Mouse (Mus musculus): ENCODE data around the gene 0610030E20Rik. TPM values are rescaled to one million over a fixed set of nuclear protein-coding genes. Genes with fewer than 3 reads are reported as not detected.

Gene 0610030E20Rik
- polyA plus RNA-seq (2015; fragmentation: Nextera tagmentation; extraction: Ambion mirVana) = 27.2 and 28.2 TPM in 2 replicates

GRCm38 (mm10) chr6:72347166-72347941 lies at the start of gene 0610030E20Rik:
Gene 0610030E20Rik (plus strand): TSS chr6:72347317.
- Histone ChIP-seq H3K36me3 (ENCODE audit: poor library complexity, severe bottlenecking) (peaks cover 30% of the 10 kb centered on the region), H3K27ac (peak within 1 kb of the TSS; percentile 77), H3K9me3 (replicated peaks) (no peaks in the 10 kb centered on the region), H3K4me1 (peaks cover 55% of the 10 kb centered on the region), H3K4me2 (peak within 1 kb of the TSS; percentile 89), H3K27me3 (no peaks in the 10 kb centered on the region), H3K4me3 (peak within 1 kb of the TSS; percentile 87), H3K9ac (peak within 1 kb of the TSS; percentile 96)
- ATAC-seq = peak; percentile 72
- WGBS = under 1% methylated on average over 68 of the region's 72 CpGs

GRCm38 (mm10) chr6:72297825-72298224 lies 49.3 kb upstream of the 0610030E20Rik start:
- no peak overlapping the region for H3K27ac ChIP-seq
- no peak overlapping the region for H3K4me2 ChIP-seq
- no peaks in the 10 kb centered on the region for H3K36me3 ChIP-seq (ENCODE audit: poor library complexity, severe bottlenecking)
- no peak overlapping the region for H3K9ac ChIP-seq
- no peak overlapping the region for H3K4me3 ChIP-seq
- WGBS = 78% methylated on average over 3 of the region's 3 CpGs
- ATAC-seq = no peak
- no peaks in the 10 kb centered on the region for H3K4me1 ChIP-seq
- no peaks in the 10 kb centered on the region for H3K27me3 ChIP-seq
- H3K9me3 ChIP-seq (replicated peaks) = no peaks in the 10 kb centered on the region

- H3K9me3 ChIP-seq (replicated peaks) = no peaks in the 10 kb centered on the region
- 93% methylated on average over 11 of the region's 11 CpGs for WGBS
Observed at GRCm38 (mm10) chr6:72302349-72302925, 44.7 kb upstream of the 0610030E20Rik start.

GRCm38 (mm10) chr6:72303510-72303909 lies 43.6 kb upstream of the 0610030E20Rik start:
- H3K36me3 ChIP-seq (ENCODE audit: poor library complexity, severe bottlenecking) = no peaks in the 10 kb centered on the region
- no peak overlapping the region for H3K9ac ChIP-seq
- no peak for ATAC-seq
- 56% methylated on average over 9 of the region's 9 CpGs for WGBS
- H3K27ac ChIP-seq = no peak overlapping the region
- no peaks in the 10 kb centered on the region for H3K27me3 ChIP-seq
- no peaks in the 10 kb centered on the region for H3K4me1 ChIP-seq
- H3K4me3 ChIP-seq = no peak overlapping the region
- H3K4me2 ChIP-seq = no peak overlapping the region
- H3K9me3 ChIP-seq (replicated peaks) = no peaks in the 10 kb centered on the region

More at GRCm38 (mm10) chr6:72302349-72302925, 44.7 kb upstream of the 0610030E20Rik start:
- Histone ChIP-seq H3K9ac (no peak overlapping the region), H3K4me2 (no peak overlapping the region), H3K36me3 (ENCODE audit: poor library complexity, severe bottlenecking) (no peaks in the 10 kb centered on the region), H3K4me1 (no peaks in the 10 kb centered on the region), H3K27me3 (no peaks in the 10 kb centered on the region), H3K4me3 (no peak overlapping the region), H3K27ac (no peak overlapping the region)
- no peak for ATAC-seq

- Histone ChIP-seq H3K9ac (no peak overlapping the region), H3K9me3 (replicated peaks) (no peaks in the 10 kb centered on the region), H3K4me3 (no peak overlapping the region), H3K27me3 (no peaks in the 10 kb centered on the region), H3K4me1 (no peaks in the 10 kb centered on the region), H3K27ac (no peak overlapping the region), H3K4me2 (no peak overlapping the region), H3K36me3 (ENCODE audit: poor library complexity, severe bottlenecking) (peaks cover 43% of the 10 kb centered on the region)
- WGBS = 90% methylated on average over 3 of the region's 3 CpGs
- ATAC-seq = no peak
Observed at GRCm38 (mm10) chr6:72312198-72312597, 34.9 kb upstream of the 0610030E20Rik start.

- Histone ChIP-seq H3K27ac (no peak overlapping the region), H3K27me3 (no peaks in the 10 kb centered on the region), H3K4me2 (no peak overlapping the region), H3K4me3 (no peak overlapping the region), H3K36me3 (ENCODE audit: poor library complexity, severe bottlenecking) (peaks cover 54% of the 10 kb centered on the region), H3K9me3 (replicated peaks) (no peaks in the 10 kb centered on the region), H3K9ac (no peak overlapping the region), H3K4me1 (no peaks in the 10 kb centered on the region)
- WGBS = 87% methylated on average over 11 of the region's 11 CpGs
- no peak for ATAC-seq
Observed at GRCm38 (mm10) chr6:72313124-72313867, 33.8 kb upstream of the 0610030E20Rik start.

GRCm38 (mm10) chr6:72315384-72315783 lies 31.7 kb upstream of the 0610030E20Rik start:
- Histone ChIP-seq H3K27ac (no peak overlapping the region), H3K27me3 (no peaks in the 10 kb centered on the region), H3K4me3 (no peak overlapping the region), H3K36me3 (ENCODE audit: poor library complexity, severe bottlenecking) (peaks cover 75% of the 10 kb centered on the region), H3K9me3 (replicated peaks) (no peaks in the 10 kb centered on the region), H3K9ac (no peak overlapping the region), H3K4me2 (no peak overlapping the region), H3K4me1 (no peaks in the 10 kb centered on the region)
- WGBS = 86% methylated on average over 2 of the region's 2 CpGs
- ATAC-seq = no peak

- ATAC-seq = no peak
- H3K9ac ChIP-seq = no peak overlapping the region
- no peaks in the 10 kb centered on the region for H3K27me3 ChIP-seq
- peaks cover 82% of the 10 kb centered on the region for H3K36me3 ChIP-seq (ENCODE audit: poor library complexity, severe bottlenecking)
- H3K4me2 ChIP-seq = no peak overlapping the region
- H3K27ac ChIP-seq = no peak overlapping the region
- no peak overlapping the region for H3K4me3 ChIP-seq
- no peaks in the 10 kb centered on the region for H3K9me3 ChIP-seq (replicated peaks)
- WGBS = 94% methylated on average over 1 of the region's 1 CpGs
- H3K4me1 ChIP-seq = no peaks in the 10 kb centered on the region
Observed at GRCm38 (mm10) chr6:72316044-72316443, 31.1 kb upstream of the 0610030E20Rik start.

- 83% methylated on average over 5 of the region's 5 CpGs for WGBS
- H3K27ac ChIP-seq = no peak overlapping the region
- no peak overlapping the region for H3K4me3 ChIP-seq
- no peaks in the 10 kb centered on the region for H3K4me1 ChIP-seq
- no peak for ATAC-seq
- H3K36me3 ChIP-seq (ENCODE audit: poor library complexity, severe bottlenecking) = peaks cover 90% of the 10 kb centered on the region
- H3K9me3 ChIP-seq (replicated peaks) = no peaks in the 10 kb centered on the region
- H3K27me3 ChIP-seq = no peaks in the 10 kb centered on the region
- H3K9ac ChIP-seq = no peak overlapping the region
- no peak overlapping the region for H3K4me2 ChIP-seq
Observed at GRCm38 (mm10) chr6:72318440-72318839, 28.7 kb upstream of the 0610030E20Rik start.

- Histone ChIP-seq H3K4me1 (no peaks in the 10 kb centered on the region), H3K36me3 (ENCODE audit: poor library complexity, severe bottlenecking) (peaks cover 90% of the 10 kb centered on the region), H3K27ac (no peak overlapping the region), H3K4me3 (no peak overlapping the region), H3K27me3 (no peaks in the 10 kb centered on the region), H3K9me3 (replicated peaks) (no peaks in the 10 kb centered on the region), H3K4me2 (no peak overlapping the region), H3K9ac (no peak overlapping the region)
- WGBS = 82% methylated on average over 11 of the region's 11 CpGs
- no peak for ATAC-seq
Observed at GRCm38 (mm10) chr6:72319019-72319418, 28.1 kb upstream of the 0610030E20Rik start.

- H3K27me3 ChIP-seq = no peaks in the 10 kb centered on the region
- peaks cover 95% of the 10 kb centered on the region for H3K36me3 ChIP-seq (ENCODE audit: poor library complexity, severe bottlenecking)
- no peak overlapping the region for H3K27ac ChIP-seq
- no peak overlapping the region for H3K9ac ChIP-seq
- H3K4me3 ChIP-seq = no peak overlapping the region
- 95% methylated on average over 3 of the region's 3 CpGs for WGBS
- no peaks in the 10 kb centered on the region for H3K4me1 ChIP-seq
- H3K9me3 ChIP-seq (replicated peaks) = no peaks in the 10 kb centered on the region
- H3K4me2 ChIP-seq = no peak overlapping the region
- ATAC-seq = no peak
Observed at GRCm38 (mm10) chr6:72322936-72323335, 24.2 kb upstream of the 0610030E20Rik start.
